8 mouse cellular contexts compared by ENCODE assay signal in the genomic region with DNA sequence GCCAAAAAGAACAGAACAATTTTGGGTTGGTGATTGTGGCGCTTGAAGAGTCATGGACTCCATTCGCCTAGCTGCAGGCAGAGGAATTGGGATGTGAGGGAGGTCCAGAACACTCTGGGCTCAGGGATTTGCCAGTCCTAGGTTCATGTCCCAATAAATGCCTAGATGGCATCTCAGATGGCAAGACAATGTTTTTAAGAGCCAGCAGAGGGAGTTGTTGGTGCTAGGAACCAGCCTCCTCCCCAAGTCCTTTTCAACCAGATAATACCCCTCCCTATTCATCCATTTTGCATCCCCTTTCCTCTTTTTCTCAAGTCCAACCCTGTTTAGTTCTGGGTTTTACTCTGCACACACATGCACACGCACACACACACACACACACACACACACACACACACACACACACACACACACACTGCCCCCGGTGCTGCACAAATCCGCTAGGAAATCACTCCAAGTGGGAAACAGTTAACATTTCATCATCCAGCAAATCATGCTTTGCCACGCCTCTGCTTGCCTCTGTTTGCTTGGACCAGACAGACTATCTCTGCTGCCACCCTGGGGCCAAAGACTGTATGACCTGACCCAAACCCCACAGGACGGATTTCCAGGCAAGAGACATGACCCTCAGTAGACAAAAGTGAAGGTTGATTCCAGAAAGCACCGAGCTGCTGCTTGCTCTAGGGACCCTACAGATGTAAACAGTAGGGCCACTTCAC. TPM values are rescaled to one million over a fixed set of nuclear protein-coding genes. Genes with fewer than 3 reads are reported as not detected.
A peak's percentile ranks its signal among the peaks of the same experiment; 100 is the strongest.
DNase-seq lines count a peak whose midpoint lies in the region; ATAC-seq and TF ChIP-seq lines count a peak whose summit lies in the region.

No protein-coding gene starts in this region.

- TF ChIP-seq EP300 in heart, postnatal 0 days (IDR thresholded peaks at IDR 0.05; ENCODE audit: low read depth): no peak

- H3K4me3 ChIP-seq in bone marrow macrophage, adult 2 months (ENCODE audit: insufficient read depth, low read length): peak overlapping the region; percentile 52
- H3K4me3 ChIP-seq in forebrain, embryonic 10.5 days: 0 out of 2 replicates have a peak overlapping the region, but pooled peaks have one; percentile 35
- peak overlapping the region; percentile 39 for H3K4me3 ChIP-seq in heart, postnatal 0 days (ENCODE audit: low read depth, low read length)
- peak overlapping the region; percentile 45 for H3K4me3 ChIP-seq in liver, embryonic 16.5 days (ENCODE audit: low read depth, low read length)
- peak overlapping the region; percentile 27 for H3K4me3 ChIP-seq in neural tube, embryonic 13.5 days

- WGBS in forebrain, embryonic 10.5 days: 62% methylated on average over 7 of the region's 8 CpGs
- 23% methylated on average over 7 of the region's 8 CpGs for WGBS in heart, postnatal 0 days
- WGBS in liver, embryonic 16.5 days (ENCODE audit: insufficient replicate concordance): 32% methylated on average over 7 of the region's 8 CpGs
- 40% methylated on average over 7 of the region's 8 CpGs for WGBS in neural tube, embryonic 13.5 days

- ATAC-seq in heart, postnatal 0 days (ENCODE audit: insufficient read depth, low read depth): peak; percentile 72
- 0 out of 2 replicates have a peak, but pooled peaks have one; percentile 35 for ATAC-seq in liver, embryonic 16.5 days (ENCODE audit: low read depth)
- peak; percentile 75 for ATAC-seq in neural tube, embryonic 13.5 days (ENCODE audit: low read depth)

- no peak overlapping the region for H3K27ac ChIP-seq in bone marrow macrophage, adult 2 months (ENCODE audit: insufficient read depth, low read depth, low read length)
- H3K27ac ChIP-seq in forebrain, embryonic 10.5 days: peak overlapping the region; percentile 65
- peak overlapping the region; percentile 53; the same call in 1 of the 2 replicates for H3K27ac ChIP-seq in heart, postnatal 0 days (ENCODE audit: low read depth)
- H3K27ac ChIP-seq in liver, embryonic 16.5 days (ENCODE audit: low read length): no peak overlapping the region
- H3K27ac ChIP-seq in neural tube, embryonic 13.5 days (replicated peaks): peak overlapping the region; percentile 83

- no peak for TF ChIP-seq CTCF in bone marrow macrophage, adult 2 months (IDR thresholded peaks at IDR 0.05; ENCODE audit: low read depth, low read length)
- peak; percentile 56 for TF ChIP-seq CTCF in heart, postnatal 0 days (IDR thresholded peaks at IDR 0.05; ENCODE audit: low read depth)

- TF ChIP-seq POLR2A in bone marrow macrophage, adult 2 months (IDR thresholded peaks at IDR 0.05; ENCODE audit: borderline replicate concordance, low read depth, low read length): no peak

- DNase-seq in CD8-positive naive resting alpha-beta T cell, adult 2 months (ENCODE audit: low read depth in 2 of 2, low spot score in 2 of 2): peak; percentile 14 to 37
- no peak for DNase-seq in forebrain, embryonic 10.5 days (ENCODE audit: extremely low spot score, low spot score)
- peak; percentile 39 for DNase-seq in heart, postnatal 0 days (ENCODE audit: low spot score)
- DNase-seq in kidney, postnatal 25 days: peak; percentile 71 to 72
- DNase-seq in thymus, postnatal 14 days: peak; percentile 32

- peaks cover 7% of the 10 kb centered on the region for H3K4me1 ChIP-seq in bone marrow macrophage, adult 2 months (ENCODE audit: control insufficient read depth, insufficient read depth, low read length)
- peaks cover 9% of the 10 kb centered on the region for H3K4me1 ChIP-seq in forebrain, embryonic 10.5 days
- H3K4me1 ChIP-seq in heart, postnatal 0 days (ENCODE audit: control insufficient read depth, insufficient read depth): no peaks in the 10 kb centered on the region
- no peaks in the 10 kb centered on the region for H3K4me1 ChIP-seq in liver, embryonic 16.5 days (ENCODE audit: control insufficient read depth, low read depth, low read length)
- H3K4me1 ChIP-seq in neural tube, embryonic 13.5 days (replicated peaks): no peaks in the 10 kb centered on the region; the same call in 1 of the 2 replicates

- H3K9me3 ChIP-seq in forebrain, embryonic 10.5 days: no peaks in the 10 kb centered on the region
- H3K9me3 ChIP-seq in heart, postnatal 0 days (replicated peaks; ENCODE audit: control insufficient read depth, low read length): no peaks in the 10 kb centered on the region
- no peaks in the 10 kb centered on the region for H3K9me3 ChIP-seq in liver, embryonic 16.5 days (replicated peaks; ENCODE audit: control insufficient read depth, low read length)
- no peaks in the 10 kb centered on the region for H3K9me3 ChIP-seq in neural tube, embryonic 13.5 days

- H3K27me3 ChIP-seq in forebrain, embryonic 10.5 days (ENCODE audit: poor library complexity, severe bottlenecking): no peaks in the 10 kb centered on the region
- no peaks in the 10 kb centered on the region for H3K27me3 ChIP-seq in heart, postnatal 0 days (ENCODE audit: control insufficient read depth, insufficient read depth, low read length)
- no peaks in the 10 kb centered on the region for H3K27me3 ChIP-seq in liver, embryonic 16.5 days (ENCODE audit: control insufficient read depth, insufficient read depth, low read depth, low read length)
- H3K27me3 ChIP-seq in neural tube, embryonic 13.5 days: no peaks in the 10 kb centered on the region

- H3K9ac ChIP-seq in heart, postnatal 0 days (replicated peaks; ENCODE audit: low read depth, low read length): no peak overlapping the region; the same call in 1 of the 2 replicates
- no peak overlapping the region for H3K9ac ChIP-seq in liver, embryonic 16.5 days (ENCODE audit: low read depth, low read length)
- peak overlapping the region; percentile 50; the same call in 1 of the 2 replicates for H3K9ac ChIP-seq in neural tube, embryonic 13.5 days

- peak overlapping the region; percentile 65 for H3K4me2 ChIP-seq in heart, postnatal 0 days (ENCODE audit: low read depth, low read length)
- H3K4me2 ChIP-seq in liver, embryonic 16.5 days (ENCODE audit: low read depth, low read length): peak overlapping the region; percentile 60
- H3K4me2 ChIP-seq in neural tube, embryonic 13.5 days: peak overlapping the region; percentile 53

- H3K36me3 ChIP-seq in forebrain, embryonic 10.5 days (replicated peaks): peaks cover 3% of the 10 kb centered on the region; the same call in 1 of the 2 replicates
- no peaks in the 10 kb centered on the region for H3K36me3 ChIP-seq in heart, postnatal 0 days (replicated peaks; ENCODE audit: control insufficient read depth, insufficient read depth, low read length)
- H3K36me3 ChIP-seq in liver, embryonic 16.5 days (ENCODE audit: control insufficient read depth, insufficient read depth): no peaks in the 10 kb centered on the region
- H3K36me3 ChIP-seq in neural tube, embryonic 13.5 days: no peaks in the 10 kb centered on the region

RNA-seq across cellular contexts. Expression of a gene that starts 22.3 kb away (rescaled TPM):
- polyA plus RNA-seq in bone marrow macrophage, adult 2 months (2012; ENCODE audit: insufficient read depth, insufficient read length, missing spikeins): 66.4 and 74.5 TPM in 2 replicates
- polyA plus RNA-seq in forebrain, embryonic 10.5 days (2016; fragmentation: Nextera tagmentation; extraction: Ambion mirVana): 91.9 and 96.6 TPM in 2 replicates
- 147 and 163 TPM in 2 replicates for total RNA-seq in heart, postnatal 0 days (2014; rRNA removed; ENCODE audit: low replicate concordance)
- polyA plus RNA-seq in heart, postnatal 0 days (2015; fragmentation: Nextera tagmentation; extraction: Ambion mirVana): 88.7 and 89.5 TPM in 2 replicates
- polyA plus RNA-seq in liver, embryonic 16.5 days (2015; fragmentation: Nextera tagmentation; extraction: Ambion mirVana): 40.7 and 42.1 TPM in 2 replicates
- polyA plus RNA-seq in neural tube, embryonic 13.5 days (2015; fragmentation: Nextera tagmentation; extraction: Ambion mirVana): 268 and 277 TPM in 2 replicates

RNA-seq across cellular contexts. Expression of a gene that starts 50.1 kb away (rescaled TPM):
- 8.6 and 10.6 TPM in 2 replicates for polyA plus RNA-seq in bone marrow macrophage, adult 2 months (2012; ENCODE audit: insufficient read depth, insufficient read length, missing spikeins)
- 7.4 and 7.9 TPM in 2 replicates for polyA plus RNA-seq in forebrain, embryonic 10.5 days (2016; fragmentation: Nextera tagmentation; extraction: Ambion mirVana)
- total RNA-seq in heart, postnatal 0 days (2014; rRNA removed; ENCODE audit: low replicate concordance): 25.3 and 36.8 TPM in 2 replicates
- 29.9 and 30.8 TPM in 2 replicates for polyA plus RNA-seq in heart, postnatal 0 days (2015; fragmentation: Nextera tagmentation; extraction: Ambion mirVana)
- 1.7 and 2.4 TPM in 2 replicates for polyA plus RNA-seq in liver, embryonic 16.5 days (2015; fragmentation: Nextera tagmentation; extraction: Ambion mirVana)
- polyA plus RNA-seq in neural tube, embryonic 13.5 days (2015; fragmentation: Nextera tagmentation; extraction: Ambion mirVana): 5.0 and 5.3 TPM in 2 replicates

Comparison
In these comparisons a context has a peak if more than half of its experiments do, and no peak if none do; other contexts are left out.
1. H3K27ac ChIP-seq: peak in forebrain, embryonic 10.5 days (single experiment), heart, postnatal 0 days (single experiment) and neural tube, embryonic 13.5 days (single experiment); none in bone marrow macrophage, adult 2 months (single experiment) and liver, embryonic 16.5 days (single experiment).
2. Peak in every context shown above with its lines, with median percentiles within 50 percentile points of each other: H3K4me3 ChIP-seq, ATAC-seq and H3K4me2 ChIP-seq.